Mouse (Mus musculus): ENCODE results near the gene Taz. TPM values are rescaled to one million over a fixed set of nuclear protein-coding genes. Genes with fewer than 3 reads are reported as not detected.
A peak's percentile ranks its signal among the peaks of the same experiment; 100 is the strongest.

Gene Taz
- polyA plus RNA-seq, 1 experiment from 2014 or later: 71.3 TPM

GRCm38 (mm10) chrX:74249615-74250014 is 32.1 kb upstream of the Taz start, which contains the start of gene Flna:
Gene Flna, minus strand, starts transcription at chrX:74249820.
- Histone ChIP-seq H3K27ac (ENCODE audit: poor library complexity, severe bottlenecking) (peak within 1 kb of the TSS; percentile 73), H3K36me3 (no peaks in the 10 kb centered on the region), H3K27me3 (replicated peaks) (no peaks in the 10 kb centered on the region), H3K4me3 (peak within 1 kb of the TSS; percentile 53), H3K9me3 (replicated peaks) (no peaks in the 10 kb centered on the region), H3K4me1 (replicated peaks) (0 out of 2 replicates have a peak, but pooled peaks cover 3% of the 10 kb centered on the region), H3K4me2 (peak within 1 kb of the TSS; percentile 71), H3K9ac (peak within 1 kb of the TSS; percentile 67)
- 10% methylated on average over 38 of the region's 38 CpGs for WGBS
- no peak for ATAC-seq (ENCODE audit: insufficient number of reproducible peaks, low FRiP score)

GRCm38 (mm10) chrX:74254153-74254887 is 27.4 kb upstream of the Taz start, which contains the start of gene Emd:
Gene Emd, plus strand, starts transcription at chrX:74254687.
- WGBS: 23% methylated on average over 39 of the region's 39 CpGs
- Histone ChIP-seq H3K36me3 (peaks cover 23% of the 10 kb centered on the region), H3K27ac (ENCODE audit: poor library complexity, severe bottlenecking) (peak within 1 kb of the TSS; percentile 96), H3K27me3 (replicated peaks) (no peaks in the 10 kb centered on the region), H3K4me2 (peak within 1 kb of the TSS; percentile 79), H3K4me1 (replicated peaks) (peaks cover 7% of the 10 kb centered on the region; the same call in 1 of the 2 replicates), H3K9me3 (replicated peaks) (no peaks in the 10 kb centered on the region), H3K4me3 (peak within 1 kb of the TSS; percentile 63), H3K9ac (peak within 1 kb of the TSS; percentile 84)
- ATAC-seq (ENCODE audit: insufficient number of reproducible peaks, low FRiP score): peak; percentile 95

- H3K9me3 ChIP-seq (replicated peaks): no peaks in the 10 kb centered on the region
- H3K4me1 ChIP-seq (replicated peaks): peaks cover 5% of the 10 kb centered on the region; the same call in 1 of the 2 replicates
- H3K4me2 ChIP-seq: peak overlapping the region; percentile 79
- H3K9ac ChIP-seq: peak overlapping the region; percentile 84
- 21% methylated on average over 31 of the region's 31 CpGs for WGBS
- no peaks in the 10 kb centered on the region for H3K27me3 ChIP-seq (replicated peaks)
- peak; percentile 70 for ATAC-seq (ENCODE audit: insufficient number of reproducible peaks, low FRiP score)
- peak overlapping the region; percentile 63 for H3K4me3 ChIP-seq
- peaks cover 23% of the 10 kb centered on the region for H3K36me3 ChIP-seq
- peak overlapping the region; percentile 96 for H3K27ac ChIP-seq (ENCODE audit: poor library complexity, severe bottlenecking)
Observed at GRCm38 (mm10) chrX:74254888-74255565, 26.7 kb upstream of the Taz start.

GRCm38 (mm10) chrX:74257746-74258145 is 24.0 kb upstream of the Taz start:
- Histone ChIP-seq H3K27ac (ENCODE audit: poor library complexity, severe bottlenecking) (no peak overlapping the region), H3K4me3 (no peak overlapping the region), H3K9ac (no peak overlapping the region), H3K4me2 (no peak overlapping the region), H3K36me3 (peaks cover 25% of the 10 kb centered on the region), H3K4me1 (replicated peaks) (peaks cover 4% of the 10 kb centered on the region; the same call in 1 of the 2 replicates), H3K9me3 (replicated peaks) (no peaks in the 10 kb centered on the region), H3K27me3 (replicated peaks) (no peaks in the 10 kb centered on the region)
- no peak for ATAC-seq (ENCODE audit: insufficient number of reproducible peaks, low FRiP score)
- WGBS: 83% methylated on average over 3 of the region's 3 CpGs

GRCm38 (mm10) chrX:74269736-74270061 is 12.0 kb upstream of the Taz start:
- peak; percentile 22; the same call in 1 of the 2 replicates for ATAC-seq (ENCODE audit: insufficient number of reproducible peaks, low FRiP score)
- Histone ChIP-seq H3K36me3 (peaks cover 7% of the 10 kb centered on the region), H3K27me3 (replicated peaks) (no peaks in the 10 kb centered on the region), H3K4me3 (peak overlapping the region; percentile 67), H3K4me2 (peak overlapping the region; percentile 65), H3K9ac (peak overlapping the region; percentile 60), H3K27ac (ENCODE audit: poor library complexity, severe bottlenecking) (peak overlapping the region; percentile 92), H3K4me1 (replicated peaks) (no peaks in the 10 kb centered on the region), H3K9me3 (replicated peaks) (no peaks in the 10 kb centered on the region)
- 29% methylated on average over 3 of the region's 3 CpGs for WGBS

- Histone ChIP-seq H3K4me1 (replicated peaks) (no peaks in the 10 kb centered on the region), H3K9me3 (replicated peaks) (no peaks in the 10 kb centered on the region), H3K4me2 (peak within 1 kb of the TSS; percentile 65), H3K9ac (peak within 1 kb of the TSS; percentile 88), H3K27ac (ENCODE audit: poor library complexity, severe bottlenecking) (peak within 1 kb of the TSS; percentile 92), H3K36me3 (peaks cover 7% of the 10 kb centered on the region), H3K27me3 (replicated peaks) (no peaks in the 10 kb centered on the region), H3K4me3 (peak within 1 kb of the TSS; percentile 67)
- 13% methylated on average over 42 of the region's 42 CpGs for WGBS
- peak; percentile 95 for ATAC-seq (ENCODE audit: insufficient number of reproducible peaks, low FRiP score)
Observed at GRCm38 (mm10) chrX:74270062-74270901, 11.4 kb upstream of the Taz start, which contains the start of gene Rpl10. Gene Rpl10, plus strand, starts transcription at chrX:74270812.

- ATAC-seq (ENCODE audit: insufficient number of reproducible peaks, low FRiP score): no peak
- no peaks in the 10 kb centered on the region for H3K4me1 ChIP-seq (replicated peaks)
- no peaks in the 10 kb centered on the region for H3K9me3 ChIP-seq (replicated peaks)
- no peaks in the 10 kb centered on the region for H3K27me3 ChIP-seq (replicated peaks)
- WGBS: 11% methylated on average over 27 of the region's 27 CpGs
- H3K4me2 ChIP-seq: peak overlapping the region; percentile 65
- peak overlapping the region; percentile 67 for H3K4me3 ChIP-seq
- peak overlapping the region; percentile 88 for H3K9ac ChIP-seq
- H3K36me3 ChIP-seq: peaks cover 7% of the 10 kb centered on the region
- H3K27ac ChIP-seq (ENCODE audit: poor library complexity, severe bottlenecking): peak overlapping the region; percentile 76
Observed at GRCm38 (mm10) chrX:74270902-74271551, 10.7 kb upstream of the Taz start.

- Histone ChIP-seq H3K27me3 (replicated peaks) (no peaks in the 10 kb centered on the region), H3K4me3 (no peak overlapping the region), H3K4me2 (no peak overlapping the region), H3K9ac (no peak overlapping the region), H3K9me3 (replicated peaks) (no peaks in the 10 kb centered on the region), H3K36me3 (peaks cover 7% of the 10 kb centered on the region), H3K4me1 (replicated peaks) (no peaks in the 10 kb centered on the region), H3K27ac (ENCODE audit: poor library complexity, severe bottlenecking) (no peak overlapping the region)
- ATAC-seq (ENCODE audit: insufficient number of reproducible peaks, low FRiP score): no peak
- 25% methylated on average over 10 of the region's 10 CpGs for WGBS
Observed at GRCm38 (mm10) chrX:74273422-74274322, 8.0 kb upstream of the Taz start.

- 64% methylated on average over 8 of the region's 8 CpGs for WGBS
- no peak overlapping the region for H3K4me3 ChIP-seq
Observed at GRCm38 (mm10) chrX:74277916-74278315, 3.8 kb upstream of the Taz start.

More at GRCm38 (mm10) chrX:74277916-74278315, 3.8 kb upstream of the Taz start:
- no peaks in the 10 kb centered on the region for H3K27me3 ChIP-seq (replicated peaks)
- no peak overlapping the region for H3K27ac ChIP-seq (ENCODE audit: poor library complexity, severe bottlenecking)
- no peaks in the 10 kb centered on the region for H3K36me3 ChIP-seq
- no peaks in the 10 kb centered on the region for H3K9me3 ChIP-seq (replicated peaks)
- H3K4me1 ChIP-seq (replicated peaks): no peaks in the 10 kb centered on the region
- no peak overlapping the region for H3K9ac ChIP-seq
- H3K4me2 ChIP-seq: no peak overlapping the region
- no peak for ATAC-seq (ENCODE audit: insufficient number of reproducible peaks, low FRiP score)
